In genomic region chr11:63103256-63103655, GRCm38 (mm10) we compare ENCODE assay signal across 28 mouse cellular contexts. TPM values are rescaled to one million over a fixed set of nuclear protein-coding genes. Genes with fewer than 3 reads are reported as not detected.
DNase-seq lines count a peak whose midpoint lies in the region; ATAC-seq and TF ChIP-seq lines count a peak whose summit lies in the region.
"Had no signal": no experiment of that assay in that cellular context is flagged by ENCODE, and none has a peak within 500 bp of the region (broad histone marks: within the 10 kb centered on the region; RNA-seq: fewer than 3 reads in every experiment).

No protein-coding gene starts in this region.

- no peak overlapping the region for H3K4me3 ChIP-seq in hindbrain, postnatal 0 days (ENCODE audit: low read length)
- no peak overlapping the region for H3K4me3 ChIP-seq in neural tube, embryonic 15.5 days (replicated peaks)
- H3K4me3 ChIP-seq: forebrain, embryonic 10.5 days; heart, embryonic 12.5 days; liver, embryonic 13.5 days; megakaryocyte, embryonic 14.5 days; midbrain, embryonic 13.5 days had no signal

- H3K4me2 ChIP-seq in hindbrain, postnatal 0 days (ENCODE audit: low read depth, low read length) = no peak overlapping the region
- H3K4me2 ChIP-seq in neural tube, embryonic 15.5 days = no peak overlapping the region
- H3K4me2 ChIP-seq: heart, embryonic 12.5 days; liver, embryonic 13.5 days; midbrain, embryonic 13.5 days had no signal

- peak; percentile 3 to 36 for DNase-seq in frontal cortex, adult 2 months (ENCODE audit: extremely low spot score in 1 of 2, low spot score in 1 of 2)
- DNase-seq in frontal cortex, postnatal 25 days (ENCODE audit: low spot score in 2 of 2) = no peak
- DNase-seq in NIH3T3 (ENCODE audit: low read depth) = peak; percentile 5
- DNase-seq in layer of hippocampus, adult 8-10 months (ENCODE audit: low spot score in 2 of 2) = peak; percentile 26 to 51
- DNase-seq in right cerebral cortex, postnatal 14 days = peak; percentile 30
- DNase-seq in hindbrain, postnatal 0 days (ENCODE audit: low spot score) = no peak
- no peak for DNase-seq in cerebellum, adult 9-10 months
- DNase-seq: adrenal gland, postnatal 36 days; cerebellum, adult 11-12 months; cerebellum, postnatal 14 days; forebrain, postnatal 0 days; gastrocnemius, postnatal 10 days; heart, postnatal 10 days; liver, embryonic 13.5 days; lung, adult 2 months; lung, postnatal 36 days had no signal

- H3K36me3 ChIP-seq in hindbrain, postnatal 0 days (ENCODE audit: insufficient read depth, low read length) = no peaks in the 10 kb centered on the region
- H3K36me3 ChIP-seq in neural tube, embryonic 15.5 days = no peaks in the 10 kb centered on the region
- H3K36me3 ChIP-seq: forebrain, embryonic 10.5 days; heart, embryonic 12.5 days; liver, embryonic 13.5 days; midbrain, embryonic 13.5 days had no signal

- no peak overlapping the region for H3K27ac ChIP-seq in hindbrain, postnatal 0 days
- H3K27ac ChIP-seq in neural tube, embryonic 15.5 days (replicated peaks) = no peak overlapping the region
- H3K27ac ChIP-seq: forebrain, embryonic 10.5 days; kidney, postnatal 0 days; liver, embryonic 13.5 days; midbrain, embryonic 13.5 days had no signal

- WGBS in hindbrain, postnatal 0 days = 84% methylated on average over 7 of the region's 7 CpGs
- 85% methylated on average over 7 of the region's 7 CpGs for whole genome bisulfite sequencing in neural tube, embryonic 15.5 days

- no peak overlapping the region for H3K9ac ChIP-seq in hindbrain, postnatal 0 days (replicated peaks; ENCODE audit: low read length)
- H3K9ac ChIP-seq in neural tube, embryonic 15.5 days (replicated peaks) = no peak overlapping the region
- H3K9ac ChIP-seq: forebrain, postnatal 0 days; heart, embryonic 12.5 days; liver, embryonic 13.5 days; midbrain, embryonic 13.5 days had no signal

- H3K27me3 ChIP-seq in hindbrain, postnatal 0 days (ENCODE audit: insufficient read depth, low read length) = no peaks in the 10 kb centered on the region
- H3K27me3 ChIP-seq in neural tube, embryonic 15.5 days (replicated peaks) = no peaks in the 10 kb centered on the region
- H3K27me3 ChIP-seq: liver, embryonic 13.5 days; midbrain, embryonic 13.5 days had no signal

- H3K4me1 ChIP-seq in hindbrain, postnatal 0 days (ENCODE audit: insufficient read depth, low read length) = no peaks in the 10 kb centered on the region
- H3K4me1 ChIP-seq in neural tube, embryonic 15.5 days = no peaks in the 10 kb centered on the region
- H3K4me1 ChIP-seq: forebrain, embryonic 10.5 days; liver, embryonic 13.5 days; megakaryocyte, embryonic 14.5 days; midbrain, embryonic 13.5 days had no signal

- no peaks in the 10 kb centered on the region for H3K9me3 ChIP-seq in hindbrain, postnatal 0 days (ENCODE audit: low read length)
- no peaks in the 10 kb centered on the region for H3K9me3 ChIP-seq in neural tube, embryonic 15.5 days (replicated peaks)
- H3K9me3 ChIP-seq: forebrain, embryonic 10.5 days; heart, embryonic 12.5 days; liver, embryonic 13.5 days; midbrain, embryonic 13.5 days had no signal

- no peak for TF ChIP-seq CTCF in hindbrain, postnatal 0 days (IDR thresholded peaks at IDR 0.05; ENCODE audit: low read depth)

- no peak for ATAC-seq in hindbrain, postnatal 0 days
- ATAC-seq in neural tube, embryonic 15.5 days (ENCODE audit: low FRiP score) = no peak
- ATAC-seq: forebrain, postnatal 0 days; midbrain, embryonic 13.5 days had no signal

RNA-seq across cellular contexts. Expression of gene Pmp22, which starts 25.5 kb away (rescaled TPM):
- polyA plus RNA-seq in frontal cortex, adult 2 months (2012; rRNA removed) = 23.9 and 24.0 TPM in 2 replicates
- total RNA-seq in layer of hippocampus, adult 8-10 months (2022) = 10 to 100 TPM; 25.4 to 60.5 (median 37.7) TPM
- total RNA-seq in hindbrain, postnatal 0 days (2014; rRNA removed) = 45.6 and 74.2 TPM in 2 replicates
- polyA plus RNA-seq in hindbrain, postnatal 0 days (2015; fragmentation: Nextera tagmentation; extraction: Ambion mirVana) = 37.8 and 44.1 TPM in 2 replicates
- 43.7 and 54.5 TPM in 2 replicates for polyA plus RNA-seq in neural tube, embryonic 15.5 days (2015; fragmentation: Nextera tagmentation; extraction: Ambion mirVana)
- total RNA-seq: granulocyte monocyte progenitor cell, adult 5-6 weeks; monocyte, adult 5-6 weeks had no signal

RNA-seq across cellular contexts. Expression of gene Tekt3, which starts 41.8 kb away (rescaled TPM):
- not detected in 2 replicates for polyA plus RNA-seq in frontal cortex, adult 2 months (2012; rRNA removed)
- total RNA-seq in layer of hippocampus, adult 8-10 months (2022) = under 1 TPM in 3 of 4 experiments, not detected in 1; 0.18 to 0.36 (median 0.26) TPM
- 0.21 TPM in 1 of 2 replicates, not detected in the other for total RNA-seq in hindbrain, postnatal 0 days (2014; rRNA removed)
- not detected in 2 replicates for polyA plus RNA-seq in hindbrain, postnatal 0 days (2015; fragmentation: Nextera tagmentation; extraction: Ambion mirVana)
- not detected in 2 replicates for polyA plus RNA-seq in neural tube, embryonic 15.5 days (2015; fragmentation: Nextera tagmentation; extraction: Ambion mirVana)
- total RNA-seq: adrenal gland, postnatal 36 days; gastrocnemius, postnatal 10 days; granulocyte monocyte progenitor cell, adult 5-6 weeks; heart, postnatal 10 days; left cerebral cortex, postnatal 10 days; monocyte, adult 5-6 weeks had no signal
- polyA plus RNA-seq: embryonic facial prominence, embryonic 11.5 days; forebrain, embryonic 10.5 days; heart, embryonic 12.5 days; kidney, adult 2 months; kidney, postnatal 0 days; liver, embryonic 13.5 days; midbrain, embryonic 13.5 days; urinary bladder, adult 2 months had no signal

Comparison
In these comparisons a context has a peak if more than half of its experiments do, and no peak if none do; other contexts are left out.
1. DNase-seq: peak in frontal cortex, adult 2 months (2 of 2), NIH3T3 (single experiment), layer of hippocampus, adult 8-10 months (2 of 2) and right cerebral cortex, postnatal 14 days (single experiment); none in frontal cortex, postnatal 25 days (0 of 2), hindbrain, postnatal 0 days (single experiment) and cerebellum, adult 9-10 months (single experiment).